22 mouse cellular contexts compared by ENCODE assay signal in genomic region chr2:154729737-154730136, GRCm38 (mm10). TPM values are rescaled to one million over a fixed set of nuclear protein-coding genes. Genes with fewer than 3 reads are reported as not detected.
"Had no signal": no experiment of that assay in that cellular context is flagged by ENCODE, and none has a peak within 500 bp of the region (broad histone marks: within the 10 kb centered on the region; RNA-seq: fewer than 3 reads in every experiment).

No protein-coding gene starts in this region.

- H3K36me3 ChIP-seq: hindbrain, embryonic 13.5 days; limb, embryonic 15.5 days; liver, embryonic 12.5 days; midbrain, embryonic 10.5 days; midbrain, embryonic 15.5 days; neural tube, embryonic 13.5 days had no signal

- ATAC-seq: hindbrain, postnatal 0 days; liver, embryonic 12.5 days; midbrain, embryonic 15.5 days had no signal

- H3K27me3 ChIP-seq: hindbrain, embryonic 13.5 days; limb, embryonic 15.5 days; midbrain, embryonic 15.5 days; neural tube, embryonic 13.5 days had no signal

- DNase-seq: kidney, adult 11 months; layer of hippocampus, adult 9-11 months; layer of hippocampus, postnatal 36 days; retina, postnatal 1 day; right cerebral cortex, postnatal 4 days; spleen, adult 18-20 months; thymus, adult 18-20 months; thymus, postnatal 14 days had no signal

- H3K4me1 ChIP-seq: liver, embryonic 12.5 days had no signal

- H3K4me2 ChIP-seq: hindbrain, embryonic 13.5 days; limb, embryonic 15.5 days; liver, embryonic 12.5 days; midbrain, embryonic 15.5 days; neural tube, embryonic 13.5 days had no signal

- H3K9ac ChIP-seq: hindbrain, embryonic 13.5 days; limb, embryonic 15.5 days; liver, embryonic 12.5 days; midbrain, embryonic 15.5 days; neural tube, embryonic 13.5 days had no signal

- H3K27ac ChIP-seq: hindbrain, embryonic 13.5 days; hindbrain, postnatal 0 days; kidney, postnatal 0 days; limb, embryonic 15.5 days; liver, embryonic 12.5 days; midbrain, embryonic 10.5 days; midbrain, embryonic 15.5 days; neural tube, embryonic 13.5 days had no signal

- H3K9me3 ChIP-seq: hindbrain, embryonic 13.5 days; limb, embryonic 15.5 days; liver, embryonic 12.5 days; midbrain, embryonic 10.5 days; midbrain, embryonic 15.5 days; neural tube, embryonic 13.5 days had no signal

- H3K4me3 ChIP-seq: hindbrain, embryonic 13.5 days; limb, embryonic 15.5 days; liver, embryonic 12.5 days; midbrain, embryonic 10.5 days; midbrain, embryonic 15.5 days; neural tube, embryonic 13.5 days had no signal

RNA-seq across cellular contexts. Expression of gene Gm14214, which starts 40.1 kb away (rescaled TPM):
- total RNA-seq: hindbrain, postnatal 0 days; layer of hippocampus, adult 18-20 months; layer of hippocampus, postnatal 36 days; left cerebral cortex, adult 8-10 months; left cerebral cortex, postnatal 25 days; megakaryocyte, adult 5-6 weeks had no signal
- polyA plus RNA-seq: hindbrain, embryonic 13.5 days; hindbrain, postnatal 0 days; kidney, postnatal 0 days; limb, embryonic 11.5 days; limb, embryonic 15.5 days; liver, embryonic 12.5 days; liver, embryonic 16.5 days; midbrain, embryonic 10.5 days; midbrain, embryonic 15.5 days; neural tube, embryonic 13.5 days had no signal
